Mouse (Mus musculus) left cerebral cortex, adult 2 months (tissue): Measurements from ENCODE around the gene Ahcyl2. TPM values are rescaled to one million over a fixed set of nuclear protein-coding genes. Genes with fewer than 3 reads are reported as not detected.

Experiments
- DNase-seq, 2 experiments: peaks; one replicate each; pipeline ENCODE4 v3.0.0; 2021 to 2022; ENCODE audit warnings: low spot score in 2 of 2, mixed read lengths in 1 of 2; ENCODE audit errors: extremely low spot score in 1 of 2
- H3K27ac ChIP-seq: fragments of 200-600 bp; 2 replicates; pipeline ENCODE4 v1.8.1; 2022
- H3K4me3 ChIP-seq: fragments of 200-600 bp; 2 replicates; pipeline ENCODE4 v1.8.1; 2022
- CTCF ChIP-seq: fragments of 200-600 bp; IDR thresholded peaks from 2 replicates; pipeline ENCODE4 v1.8.1; 2022; ENCODE audit warnings: antibody characterized with exemption, mild to moderate bottlenecking, moderate library complexity
- intact Hi-C: fragments of 180-260 bp; cut with DNase I; formaldehyde crosslinking; loops from one replicate; pipeline ENCODE4 v1.15.1; 2025
- total RNA-seq, 2 experiments: library from RNA; stranded (reverse); gene quantifications; 2 replicates each; pipeline ENCODE4 v1.2.3; 2021

Gene Ahcyl2
- total RNA-seq, 2 experiments from 2014 or later, result 137 to 141 TPM

DNA sequence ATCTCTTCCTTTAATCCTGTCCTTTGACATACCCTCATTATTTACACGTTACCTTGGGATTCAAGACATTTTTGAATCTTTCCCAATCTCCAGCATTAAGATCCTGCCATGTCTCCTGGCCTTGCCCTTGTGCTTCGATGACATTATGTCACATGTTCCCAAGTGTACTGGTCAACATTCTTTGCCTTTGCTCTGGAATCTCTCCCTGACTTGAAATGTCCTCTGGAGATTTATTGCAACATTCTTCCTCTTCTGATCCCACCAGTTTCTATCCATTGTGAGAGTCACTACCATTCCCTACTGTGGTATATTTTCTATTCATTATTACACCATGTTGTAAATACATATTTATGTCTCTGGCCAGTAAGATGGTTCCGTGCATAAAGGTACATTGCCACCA, 53.1 kb downstream of the Ahcyl2 start:
- Histone ChIP-seq H3K4me3 (no peak overlapping the region), H3K27ac (no peak overlapping the region)
- intact Hi-C loops, result loop anchor here (2.0 kb wide), 1 partner anchor 108 kb away; no protein-coding TSS in a partner anchor
- TF ChIP-seq CTCF, result no peak
- no peak for DNase-seq

DNA sequence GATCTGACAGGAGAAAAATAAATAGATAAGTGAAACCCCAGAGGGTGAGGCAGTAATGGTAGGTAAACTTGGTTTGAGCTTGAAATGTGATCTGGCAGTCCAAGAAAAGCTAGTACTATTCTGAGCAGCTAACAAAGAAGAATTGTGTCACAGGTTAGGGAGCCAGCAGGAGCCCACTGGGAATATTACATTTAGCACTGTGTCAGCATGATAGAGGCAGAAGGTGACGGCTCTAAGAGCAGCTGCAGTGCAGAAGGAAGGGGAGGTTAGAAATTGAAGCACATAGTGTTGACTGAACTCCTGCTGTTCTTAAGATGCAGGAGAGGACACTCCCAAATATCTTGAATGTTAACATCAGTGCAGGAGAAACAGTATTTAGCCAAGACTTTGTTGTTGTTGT, 54.0 kb downstream of the Ahcyl2 start:
- no peak for TF ChIP-seq CTCF
- Histone ChIP-seq H3K27ac (no peak overlapping the region), H3K4me3 (no peak overlapping the region)
- DNase-seq, result no peak
- intact Hi-C loops, result loop anchor here (2.0 kb wide), 1 partner anchor 109 kb away; no protein-coding TSS in a partner anchor

DNA sequence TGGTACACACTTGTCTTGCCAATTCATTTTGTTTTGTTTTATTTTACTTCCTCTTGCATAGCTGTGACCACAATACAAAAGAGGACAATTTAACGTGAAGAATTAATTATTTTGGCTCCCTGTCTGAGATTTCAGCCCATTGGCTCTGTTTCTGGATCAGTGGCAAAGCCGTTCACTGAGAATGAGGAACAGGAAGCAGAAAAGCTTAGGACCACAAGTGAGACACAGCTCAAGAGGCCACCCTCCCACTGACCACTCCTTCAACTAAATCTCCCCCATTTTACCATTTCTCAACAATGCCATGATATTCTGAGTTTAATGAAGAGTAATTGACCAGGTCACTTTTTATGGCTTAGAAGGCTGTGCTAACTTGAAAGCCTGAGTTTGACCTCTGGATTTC, 57.5 kb downstream of the Ahcyl2 start:
- Histone ChIP-seq H3K27ac (no peak overlapping the region), H3K4me3 (no peak overlapping the region)
- no peak for TF ChIP-seq CTCF
- intact Hi-C loops, result no loop called here
- no peak for DNase-seq

DNA sequence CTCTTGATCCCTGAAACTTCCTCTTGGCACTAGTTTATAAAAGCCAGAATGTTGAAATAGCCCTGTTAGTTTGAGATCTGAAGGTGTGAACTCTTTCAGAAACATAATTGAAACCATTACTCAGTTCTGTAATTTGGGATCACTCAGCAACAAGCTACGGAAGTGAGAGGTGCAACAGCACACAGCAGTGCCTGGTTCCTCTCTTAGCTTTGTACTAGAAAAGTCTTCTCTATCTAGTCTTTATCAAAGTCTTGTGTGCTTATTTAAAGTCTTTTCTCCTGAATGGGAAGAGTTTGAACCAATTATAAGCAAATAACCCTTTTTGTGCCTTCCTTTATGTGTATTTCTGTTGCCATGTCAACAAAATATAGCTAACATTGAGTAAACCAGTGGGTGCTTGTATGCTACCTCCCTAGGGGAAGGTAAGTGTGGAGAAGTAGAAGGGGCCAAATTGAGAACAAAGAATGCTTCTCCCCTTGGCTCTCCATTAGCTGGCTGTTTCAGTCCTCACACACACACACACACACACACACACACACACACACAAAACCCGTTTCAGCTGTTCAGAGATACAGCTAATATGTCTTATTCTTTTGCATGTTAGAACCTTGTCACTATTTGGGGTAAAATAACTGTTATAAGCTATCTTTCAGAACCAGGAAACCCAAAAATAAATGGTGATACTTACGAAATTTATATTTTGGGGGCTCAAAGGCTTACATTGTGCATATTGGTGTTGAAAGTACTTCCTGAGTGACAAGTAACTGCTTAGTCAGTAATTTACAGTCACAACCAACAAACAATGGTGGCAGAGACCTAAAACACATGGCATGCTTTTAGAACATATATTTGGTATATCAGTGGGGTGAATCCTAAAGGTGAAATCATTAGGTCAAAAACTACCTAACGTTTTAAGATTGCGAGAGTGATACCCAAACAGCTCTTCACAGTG, 59.8 kb downstream of the Ahcyl2 start:
- TF ChIP-seq CTCF, result no peak
- no peak overlapping the region for H3K4me3 ChIP-seq
- H3K27ac ChIP-seq, result no peak overlapping the region
- intact Hi-C loops, result no loop called here
- DNase-seq, result no peak

DNA sequence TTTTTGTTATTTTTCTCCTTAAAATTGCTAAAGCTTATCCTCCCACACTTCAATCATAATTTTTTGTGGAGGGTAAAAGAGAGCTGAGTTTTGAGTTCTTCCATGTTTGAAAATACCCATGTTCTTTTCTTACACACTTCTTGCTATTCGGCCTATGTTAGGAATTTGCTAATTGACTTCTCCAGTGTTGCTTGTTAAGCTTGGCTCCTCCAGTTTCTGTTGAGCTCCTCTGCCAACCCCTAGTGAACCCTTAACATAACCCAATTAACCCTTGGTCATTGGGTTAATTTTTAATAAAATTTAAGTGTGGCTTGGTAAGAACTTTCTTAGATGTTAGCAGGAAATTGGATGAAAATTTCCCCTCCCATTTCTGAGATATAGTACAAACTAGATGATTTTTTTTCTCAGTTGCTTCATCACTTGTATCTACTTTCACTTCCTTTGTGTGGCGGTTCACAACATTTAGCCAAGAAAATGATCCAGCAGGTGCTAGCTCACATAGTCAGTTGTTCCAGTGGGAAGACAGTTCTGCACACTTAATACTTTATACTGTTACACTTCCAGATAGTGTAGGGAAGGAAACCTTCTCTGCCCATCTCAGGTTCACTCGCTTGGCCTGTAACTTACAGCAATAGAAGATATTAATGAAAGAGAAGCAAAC, 60.9 kb downstream of the Ahcyl2 start:
- no peak for TF ChIP-seq CTCF
- intact Hi-C loops, result no loop called here
- Histone ChIP-seq H3K27ac (no peak overlapping the region), H3K4me3 (no peak overlapping the region)
- no peak for DNase-seq

DNA sequence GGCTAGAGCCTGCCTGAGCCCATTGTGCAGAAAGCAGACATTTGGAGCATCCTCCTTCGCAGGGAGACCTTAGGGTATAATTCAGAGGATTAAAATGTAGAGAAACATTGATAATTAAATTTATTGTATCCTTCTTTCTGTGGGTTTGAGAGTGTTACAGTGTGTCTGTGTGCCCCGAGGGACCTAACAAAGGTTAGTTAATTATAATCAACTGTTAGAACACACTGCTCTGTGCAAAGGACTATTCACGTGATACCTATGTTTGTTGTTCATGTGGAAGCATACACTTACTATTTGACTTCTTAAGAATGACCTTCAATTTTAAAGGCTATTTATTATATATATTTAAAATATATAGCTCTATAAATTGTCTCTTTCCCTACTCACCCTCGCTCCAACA, 64.5 kb downstream of the Ahcyl2 start:
- no peak for DNase-seq
- Histone ChIP-seq H3K4me3 (no peak overlapping the region), H3K27ac (no peak overlapping the region)
- intact Hi-C loops, result no loop called here
- no peak for TF ChIP-seq CTCF

DNA sequence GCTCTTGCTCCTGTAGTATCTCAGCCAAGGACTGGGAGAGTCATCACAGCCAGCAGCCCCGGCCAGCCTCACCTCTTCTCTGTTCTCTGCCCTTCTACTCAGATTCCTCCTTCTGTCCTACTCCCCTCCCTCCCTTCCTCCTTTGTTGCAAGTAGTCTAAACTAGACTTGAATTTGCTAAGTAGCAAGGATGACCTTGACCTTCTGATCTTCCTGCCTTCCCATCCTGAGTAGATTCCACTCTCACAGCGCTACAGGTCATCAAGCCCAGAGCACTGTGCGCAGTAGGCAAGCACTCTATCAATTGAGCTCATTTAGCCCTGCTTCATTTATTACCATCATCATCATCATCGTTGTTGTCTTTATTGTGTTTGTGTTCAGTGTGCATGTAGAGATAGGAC, 65.3 kb downstream of the Ahcyl2 start:
- intact Hi-C loops, result no loop called here
- no peak overlapping the region for H3K27ac ChIP-seq

DNA sequence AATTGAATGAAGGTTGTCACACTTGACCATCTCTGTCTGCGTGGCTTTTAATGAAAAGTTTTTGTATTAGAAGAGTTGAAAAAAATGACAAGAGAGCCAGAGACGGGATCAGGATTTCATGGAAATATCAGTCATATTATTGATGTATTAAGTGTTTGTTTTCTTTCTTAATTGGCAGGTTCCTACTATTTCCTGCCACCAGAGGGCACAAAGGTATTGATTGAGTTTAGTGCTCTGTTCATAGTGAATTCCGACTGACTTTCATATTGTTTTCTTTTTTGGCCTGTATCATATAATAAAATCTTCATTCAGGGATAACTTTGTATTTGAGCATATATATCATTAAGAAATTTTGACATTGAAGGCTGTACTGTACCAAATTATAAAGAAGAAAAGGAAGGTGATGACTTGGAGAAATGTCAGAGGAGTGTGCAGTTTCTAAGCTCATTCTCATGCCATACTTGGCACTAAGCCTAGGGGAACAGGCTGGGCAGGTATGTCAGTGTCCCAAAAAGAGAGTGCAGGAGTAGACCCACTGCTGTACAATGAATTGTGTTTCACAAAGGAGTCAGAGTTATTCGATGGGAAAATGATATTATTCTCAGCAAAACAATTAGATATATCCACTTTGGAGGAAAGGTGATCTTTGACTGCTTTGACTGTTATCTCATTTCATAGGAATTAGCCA, 65.9 kb downstream of the Ahcyl2 start:
- peak; percentile 64 for TF ChIP-seq CTCF
- Histone ChIP-seq H3K27ac (no peak overlapping the region), H3K4me3 (no peak overlapping the region)
- intact Hi-C loops, result no loop called here
- no peak for DNase-seq

More for the DNA sequence above, 65.3 kb downstream of the Ahcyl2 start:
- no peak overlapping the region for H3K4me3 ChIP-seq
- no peak for TF ChIP-seq CTCF
- no peak for DNase-seq

DNA sequence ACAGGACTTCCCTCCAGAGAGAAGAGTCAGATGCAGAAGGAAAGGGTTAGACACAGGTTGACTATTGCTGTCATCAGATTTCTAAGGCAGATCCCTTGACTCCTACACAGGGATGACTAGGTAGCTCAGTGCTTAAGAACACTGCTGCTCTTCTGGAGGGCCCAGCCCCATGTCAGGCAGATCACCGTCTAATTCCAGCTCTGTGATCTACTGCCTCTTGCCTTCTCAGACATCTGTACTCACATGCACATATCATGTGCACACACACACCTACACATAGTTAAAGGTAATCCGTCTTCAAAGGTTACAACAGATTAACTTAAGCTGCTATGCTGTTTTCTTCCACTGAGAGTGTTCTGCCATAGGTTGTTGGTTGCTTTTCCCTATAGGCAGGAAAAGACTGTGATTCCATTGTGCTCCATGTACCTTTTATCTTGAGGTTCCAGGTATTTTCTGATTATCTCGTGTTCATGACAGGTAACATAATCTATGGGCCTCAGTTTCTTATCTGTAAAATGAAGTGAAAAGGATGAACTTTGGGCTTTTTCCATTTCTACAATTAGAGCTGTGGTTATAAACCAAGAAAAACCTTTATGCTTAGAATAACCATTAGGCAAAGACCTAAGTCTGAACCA, 67.8 kb downstream of the Ahcyl2 start:
- H3K4me3 ChIP-seq, result no peak overlapping the region
- TF ChIP-seq CTCF, result no peak
- intact Hi-C loops, result loop anchor here (5.0 kb wide), 1 partner anchor 247 kb away; no protein-coding TSS in a partner anchor
- DNase-seq, result no peak
- no peak overlapping the region for H3K27ac ChIP-seq

DNA sequence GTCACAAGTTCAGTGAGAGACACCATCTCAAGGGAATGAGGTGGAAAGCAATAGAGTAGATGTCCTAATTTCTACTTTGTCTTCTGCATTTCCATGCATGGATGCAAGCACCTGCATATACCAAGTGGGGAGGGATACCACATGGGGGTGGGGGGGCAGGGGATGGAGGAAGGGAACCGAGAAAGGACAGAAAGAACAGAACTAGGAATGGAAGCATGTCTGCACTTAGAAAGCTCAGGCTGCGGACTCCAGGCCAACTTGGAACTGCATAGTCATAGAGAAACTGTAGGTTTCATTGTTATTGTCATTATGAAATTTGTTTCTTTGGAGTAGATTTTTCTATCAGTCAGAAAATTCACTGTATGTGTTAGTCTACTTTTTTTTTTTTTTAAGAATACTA, 69.8 kb downstream of the Ahcyl2 start:
- intact Hi-C loops, result loop anchor here (5.0 kb wide), 1 partner anchor 245 kb away; no protein-coding TSS in a partner anchor
- no peak overlapping the region for H3K4me3 ChIP-seq
- TF ChIP-seq CTCF, result no peak
- H3K27ac ChIP-seq, result no peak overlapping the region
- no peak for DNase-seq

DNA sequence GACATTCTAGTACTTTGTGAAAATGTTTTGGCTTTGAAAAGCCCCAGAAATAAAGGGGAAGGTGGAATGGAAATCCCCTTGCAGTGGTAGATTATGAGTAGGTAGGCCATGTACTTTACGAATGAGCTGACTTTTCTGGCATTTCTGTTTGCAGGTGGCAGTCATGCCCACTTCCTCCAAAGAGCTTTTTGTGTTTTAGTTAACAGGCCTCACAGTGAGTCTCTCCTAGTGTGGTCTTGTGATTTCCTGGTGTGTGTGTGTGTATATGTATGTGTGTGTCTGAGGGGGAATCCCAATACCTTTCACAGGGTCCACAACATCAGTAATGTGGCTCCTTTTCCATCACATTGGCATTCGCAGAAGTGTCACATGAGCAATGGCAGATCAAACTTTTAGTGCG, 70.7 kb downstream of the Ahcyl2 start:
- H3K4me3 ChIP-seq, result no peak overlapping the region
- intact Hi-C loops, result loop anchor here (5.0 kb wide), 1 partner anchor 244 kb away; no protein-coding TSS in a partner anchor
- no peak overlapping the region for H3K27ac ChIP-seq
- TF ChIP-seq CTCF, result no peak
- DNase-seq, result no peak
